Mouse (Mus musculus) kidney, postnatal 0 days (tissue): ENCODE data around the gene Neb. TPM values are rescaled to one million over a fixed set of nuclear protein-coding genes. Genes with fewer than 3 reads are reported as not detected.
A peak's percentile ranks its signal among the peaks of the same experiment; 100 is the strongest.

Experiments used
- ATAC-seq: fragments of 200-750 bp; cut with Nextera tagmentation; replicated peaks from 2 replicates; pipeline ENCODE4 v1.8.0; 2017; ENCODE audit warnings: low read depth, moderate number of reproducible peaks, moderate TSS enrichment, moderate library complexity; ENCODE audit not compliant: low FRiP score
- DNase-seq: peaks from one replicate; pipeline ENCODE4 v3.0.0-alpha.2; 2016; ENCODE audit warnings: low spot score
- H3K27ac ChIP-seq: fragments of 300-500 bp; sonication (generic); 2 replicates; pipeline ENCODE4 v1.5.1; 2014; ENCODE audit warnings: mild to moderate bottlenecking
- H3K27me3 ChIP-seq: fragments of 300-500 bp; sonication (generic); 2 replicates; pipeline ENCODE4 v1.6.1; 2014; ENCODE audit warnings: low read length, mixed read lengths; ENCODE audit not compliant: insufficient read depth
- H3K36me3 ChIP-seq: fragments of 300-500 bp; sonication (generic); 2 replicates; pipeline ENCODE4 v1.6.1; 2014; ENCODE audit warnings: low read length, mixed read lengths; ENCODE audit not compliant: insufficient read depth
- H3K4me1 ChIP-seq: fragments of 300-500 bp; sonication (generic); replicated peaks from 2 replicates; pipeline ENCODE4 v1.6.1; 2014; ENCODE audit warnings: antibody characterized with exemption, low read length, mixed read lengths; ENCODE audit not compliant: insufficient read depth
- H3K4me2 ChIP-seq: fragments of 300-500 bp; sonication (generic); 2 replicates; pipeline ENCODE4 v1.6.1; 2014; ENCODE audit warnings: mild to moderate bottlenecking, low read length, moderate library complexity, mixed read lengths
- H3K4me3 ChIP-seq: fragments of 300-500 bp; sonication (generic); replicated peaks from 2 replicates; pipeline ENCODE4 v1.5.1; 2014; ENCODE audit warnings: low read depth, low read length
- H3K9ac ChIP-seq: fragments of 300-500 bp; sonication (generic); 2 replicates; pipeline ENCODE4 v1.6.1; 2014; ENCODE audit warnings: low read depth, low read length
- H3K9me3 ChIP-seq: fragments of 300-500 bp; sonication (generic); replicated peaks from 2 replicates; pipeline ENCODE4 v1.6.1; 2016; ENCODE audit warnings: low read length, inconsistent platforms, mixed read lengths
- CTCF ChIP-seq: IDR thresholded peaks from 2 replicates; pipeline ENCODE4 v1.5.1; 2016; ENCODE audit warnings: antibody characterized with exemption, low read depth, mild to moderate bottlenecking, moderate library complexity
- WGBS: fragments of 180-500 bp; shearing (Covaris S2); extraction: QIAGEN DNeasy Blood & Tissue Kit; methylation state at CpG from one replicate; pipeline ENCODE4 v1.1.7; 2014; 5-methylcytosine and 5-hydroxymethylcytosine counted together
- polyA plus RNA-seq: library from polyadenylated mRNA; unstranded; fragments of >200 nt; fragmentation: Nextera tagmentation; extraction: Ambion mirVana; gene quantifications from 2 replicates; pipeline ENCODE4 v1.2.1, GENCODE M21; 2015

The Neb gene
- polyA plus RNA-seq, 1 experiment from 2014 or later: 0.75 TPM

GRCm38 (mm10) chr2:52321866-52322265 is 56.4 kb downstream of the Neb start:
- no peaks in the 10 kb centered on the region for H3K9me3 ChIP-seq
- ATAC-seq: no peak
- H3K36me3 ChIP-seq: no peaks in the 10 kb centered on the region
- WGBS: 62% methylated on average over 3 of the region's 3 CpGs
- H3K27ac ChIP-seq: no peak overlapping the region
- no peak overlapping the region for H3K4me2 ChIP-seq
- H3K4me3 ChIP-seq: no peak overlapping the region
- no peaks in the 10 kb centered on the region for H3K4me1 ChIP-seq
- H3K9ac ChIP-seq: no peak overlapping the region
- DNase-seq: peak; percentile 51
- H3K27me3 ChIP-seq: no peaks in the 10 kb centered on the region
- no peak for TF ChIP-seq CTCF

GRCm38 (mm10) chr2:52320175-52320574 is 58.1 kb downstream of the Neb start:
- no peak overlapping the region for H3K4me2 ChIP-seq
- no peak overlapping the region for H3K27ac ChIP-seq
- no peak overlapping the region for H3K9ac ChIP-seq
- no peak overlapping the region for H3K4me3 ChIP-seq
- no peaks in the 10 kb centered on the region for H3K9me3 ChIP-seq
- H3K4me1 ChIP-seq: no peaks in the 10 kb centered on the region
- no peak for TF ChIP-seq CTCF
- DNase-seq (peak; percentile 37), ATAC-seq (no peak)
- no peaks in the 10 kb centered on the region for H3K36me3 ChIP-seq
- no peaks in the 10 kb centered on the region for H3K27me3 ChIP-seq
- WGBS: 57% methylated on average over 2 of the region's 2 CpGs

GRCm38 (mm10) chr2:52319020-52319567 is 59.2 kb downstream of the Neb start:
- Histone ChIP-seq H3K4me2 (no peak overlapping the region), H3K27ac (no peak overlapping the region), H3K4me3 (no peak overlapping the region), H3K36me3 (no peaks in the 10 kb centered on the region), H3K9me3 (no peaks in the 10 kb centered on the region), H3K9ac (no peak overlapping the region), H3K27me3 (no peaks in the 10 kb centered on the region), H3K4me1 (no peaks in the 10 kb centered on the region)
- WGBS: 41% methylated on average over 5 of the region's 5 CpGs
- no peak for TF ChIP-seq CTCF
- ATAC-seq: no peak
- DNase-seq: peak; percentile 52

DNA sequence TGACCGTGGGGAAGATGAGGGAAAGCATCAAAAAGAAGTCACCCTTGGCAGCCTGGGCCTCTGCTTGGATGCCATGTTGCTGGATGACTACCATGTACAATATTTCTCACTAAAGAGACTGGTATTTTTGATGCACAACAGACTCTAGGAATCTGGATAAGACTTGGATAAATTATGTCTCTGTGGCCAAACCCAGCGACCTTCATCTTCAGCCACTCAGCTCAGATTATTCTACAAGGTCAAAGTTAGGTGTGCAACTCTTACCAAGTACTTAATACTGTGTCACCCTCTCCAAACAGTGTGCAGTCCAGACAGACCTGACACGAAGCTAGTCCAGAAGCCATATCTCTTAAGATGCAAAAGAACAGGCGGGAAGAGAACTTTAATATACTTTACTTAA is 60.8 kb downstream of the Neb start:
- ATAC-seq: no peak
- TF ChIP-seq CTCF: no peak
- no peaks in the 10 kb centered on the region for H3K36me3 ChIP-seq
- no peaks in the 10 kb centered on the region for H3K9me3 ChIP-seq
- H3K4me3 ChIP-seq: no peak overlapping the region
- no peaks in the 10 kb centered on the region for H3K27me3 ChIP-seq
- DNase-seq: no peak
- 87% methylated on average over 4 of the region's 4 CpGs for WGBS
- no peak overlapping the region for H3K4me2 ChIP-seq
- no peak overlapping the region for H3K9ac ChIP-seq
- H3K4me1 ChIP-seq: no peaks in the 10 kb centered on the region
- H3K27ac ChIP-seq: no peak overlapping the region

GRCm38 (mm10) chr2:52315737-52316136 is 62.5 kb downstream of the Neb start:
- ATAC-seq (no peak), DNase-seq (no peak)
- Histone ChIP-seq H3K36me3 (no peaks in the 10 kb centered on the region), H3K4me1 (no peaks in the 10 kb centered on the region), H3K27ac (no peak overlapping the region), H3K4me2 (no peak overlapping the region), H3K9me3 (no peaks in the 10 kb centered on the region), H3K9ac (no peak overlapping the region), H3K4me3 (no peak overlapping the region), H3K27me3 (no peaks in the 10 kb centered on the region)
- 53% methylated on average over 3 of the region's 3 CpGs for WGBS
- TF ChIP-seq CTCF: no peak

DNA sequence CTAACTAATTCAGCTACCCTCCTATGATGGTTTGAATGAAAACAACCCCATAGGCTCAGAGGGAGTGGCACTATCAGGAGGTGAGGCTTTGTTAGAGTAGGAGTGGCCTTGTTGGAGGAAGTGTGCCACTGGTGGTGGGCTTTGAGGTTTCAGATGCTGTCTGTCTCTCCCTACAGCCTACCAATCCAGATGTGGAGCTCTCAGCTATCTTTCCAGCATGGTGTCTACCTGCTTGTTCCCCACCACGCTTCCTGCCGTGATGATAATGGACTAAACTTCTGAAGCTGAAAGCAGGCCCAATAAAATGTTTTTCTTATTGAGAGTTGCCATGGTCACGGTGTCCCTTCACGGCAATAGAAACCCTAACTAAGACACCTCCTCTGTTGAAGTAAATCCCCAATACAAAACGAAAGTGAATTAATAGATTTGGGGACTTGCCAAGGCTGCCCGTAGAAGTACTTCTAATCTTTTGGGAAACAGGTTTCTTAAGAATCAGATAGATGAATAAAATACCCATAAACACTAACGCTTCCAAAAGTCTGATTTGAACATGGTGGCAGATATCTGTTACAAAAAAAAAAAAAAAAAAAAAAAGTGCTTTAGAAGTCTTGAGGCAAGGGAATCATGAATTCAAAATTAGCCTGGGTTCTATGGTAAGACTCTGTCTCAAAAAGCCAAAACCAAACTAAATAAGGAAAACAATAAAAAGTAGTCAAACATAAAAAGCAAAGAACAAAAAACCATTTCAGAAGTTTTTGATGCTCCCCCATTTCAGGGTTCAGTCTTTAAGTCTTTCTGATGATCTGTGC is 63.1 kb downstream of the Neb start:
- Histone ChIP-seq H3K27ac (no peak overlapping the region), H3K36me3 (no peaks in the 10 kb centered on the region), H3K4me2 (no peak overlapping the region), H3K9ac (no peak overlapping the region), H3K9me3 (no peaks in the 10 kb centered on the region), H3K4me3 (no peak overlapping the region), H3K4me1 (no peaks in the 10 kb centered on the region), H3K27me3 (no peaks in the 10 kb centered on the region)
- ATAC-seq (no peak), DNase-seq (no peak)
- no peak for TF ChIP-seq CTCF
- 82% methylated on average over 7 of the region's 7 CpGs for WGBS

DNA sequence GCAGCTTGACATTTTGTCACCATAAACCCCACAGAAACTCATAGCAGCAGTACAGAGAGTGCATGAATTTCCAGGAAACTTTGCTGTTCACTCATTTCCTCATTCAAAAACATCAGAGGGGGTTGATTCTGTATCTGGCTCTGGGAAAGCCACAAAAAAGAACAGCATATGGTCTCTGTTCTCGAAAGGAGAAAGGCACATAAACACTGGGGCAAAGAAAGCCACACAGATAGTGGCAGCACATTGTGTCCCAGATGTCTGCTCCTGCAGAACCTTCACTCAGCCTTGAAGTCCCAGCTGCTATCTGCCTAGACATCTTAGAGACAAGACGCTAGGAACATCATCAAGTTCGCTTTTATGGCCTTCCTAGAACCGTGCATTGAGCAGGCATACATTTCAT is 67.5 kb downstream of the Neb start:
- 62% methylated on average over 4 of the region's 4 CpGs for WGBS
- H3K4me2 ChIP-seq: no peak overlapping the region
- no peak overlapping the region for H3K27ac ChIP-seq
- H3K4me1 ChIP-seq: no peaks in the 10 kb centered on the region
- DNase-seq (no peak), ATAC-seq (no peak)
- H3K9ac ChIP-seq: no peak overlapping the region
- H3K36me3 ChIP-seq: no peaks in the 10 kb centered on the region
- no peak for TF ChIP-seq CTCF
- no peak overlapping the region for H3K4me3 ChIP-seq
- H3K27me3 ChIP-seq: no peaks in the 10 kb centered on the region
- H3K9me3 ChIP-seq: no peaks in the 10 kb centered on the region
